7 mouse cellular contexts compared by ENCODE assay signal in the genomic region with DNA sequence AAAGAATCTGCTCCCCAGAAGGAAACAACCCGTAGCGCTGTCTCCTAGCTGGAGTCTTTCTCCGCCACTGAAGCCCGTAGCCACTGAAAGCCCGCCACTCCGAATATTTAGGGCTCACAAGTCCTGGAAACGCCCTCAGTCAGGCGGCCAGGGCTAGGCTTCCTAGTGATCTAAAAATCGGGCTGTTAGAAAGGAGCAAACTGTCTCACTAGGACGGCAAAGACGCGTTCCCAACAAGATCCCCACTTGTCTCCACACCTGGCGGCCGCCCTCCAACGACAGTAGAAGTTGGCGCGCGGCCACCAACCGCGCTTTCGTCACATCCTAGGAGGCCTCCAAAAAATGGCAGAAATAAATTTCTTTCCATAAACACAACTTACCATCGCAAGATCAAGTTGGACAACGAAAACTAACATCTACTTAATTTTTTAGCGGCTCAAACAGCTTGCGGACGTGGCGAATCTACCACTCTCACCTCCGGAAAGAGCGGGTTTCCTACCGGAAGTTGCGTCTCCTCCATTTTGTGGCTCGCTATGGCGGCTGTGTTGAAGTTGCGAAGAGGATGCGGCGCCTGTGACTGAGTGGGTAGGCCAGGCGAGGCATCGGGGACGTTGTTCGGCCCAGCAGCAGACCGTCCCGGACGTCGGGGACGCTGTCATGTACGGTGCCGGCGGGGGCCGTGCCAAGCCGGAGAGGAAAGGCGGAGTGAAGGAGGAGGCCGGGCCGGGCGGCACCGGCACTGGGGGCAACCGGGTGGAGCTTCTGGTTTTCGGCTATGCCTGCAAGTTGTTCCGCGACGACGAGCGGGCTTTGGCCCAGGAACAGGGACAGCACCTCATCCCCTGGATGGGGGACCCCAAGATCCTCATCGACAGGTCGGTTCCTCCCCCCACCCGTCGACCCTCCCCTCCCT. TPM values are rescaled to one million over a fixed set of nuclear protein-coding genes. Genes with fewer than 3 reads are reported as not detected.
DNase-seq lines count a peak whose midpoint lies in the region; ATAC-seq and TF ChIP-seq lines count a peak whose summit lies in the region.

A gene (plus strand): TSS at position 500 of the 913 bp plus-strand sequence.

- TF ChIP-seq CTCF in heart, adult 2 months (IDR thresholded peaks at IDR 0.05): peak; percentile 35

- peak; percentile 23; the same call in 1 of the 2 replicates for TF ChIP-seq EP300 in heart, adult 2 months (IDR thresholded peaks at IDR 0.05; ENCODE audit: insufficient read depth, low read depth, low read length)

- H3K4me2 ChIP-seq in embryonic facial prominence, embryonic 12.5 days (replicated peaks): peak within 1 kb of the TSS; percentile 93
- peak within 1 kb of the TSS; percentile 98 for H3K4me2 ChIP-seq in limb, embryonic 13.5 days (replicated peaks)
- peak within 1 kb of the TSS; percentile 96 for H3K4me2 ChIP-seq in midbrain, embryonic 16.5 days (ENCODE audit: low read length)

- H3K36me3 ChIP-seq in embryonic facial prominence, embryonic 12.5 days: peaks cover 19% of the 10 kb centered on the region
- H3K36me3 ChIP-seq in heart, adult 2 months (ENCODE audit: control insufficient read depth, insufficient read depth, low read length): peaks cover 5% of the 10 kb centered on the region
- peaks cover 20% of the 10 kb centered on the region for H3K36me3 ChIP-seq in limb, embryonic 13.5 days
- H3K36me3 ChIP-seq in midbrain, embryonic 16.5 days (ENCODE audit: control insufficient read depth, insufficient read depth, low read length): no peaks in the 10 kb centered on the region

- peaks cover 11% of the 10 kb centered on the region for H3K4me1 ChIP-seq in embryonic facial prominence, embryonic 12.5 days
- H3K4me1 ChIP-seq in heart, adult 2 months (ENCODE audit: control insufficient read depth, insufficient read depth, low read length): peaks cover 4% of the 10 kb centered on the region
- peaks cover 19% of the 10 kb centered on the region for H3K4me1 ChIP-seq in limb, embryonic 13.5 days
- H3K4me1 ChIP-seq in midbrain, embryonic 16.5 days (ENCODE audit: control insufficient read depth, insufficient read depth, low read length): peaks cover 21% of the 10 kb centered on the region

- under 1% methylated on average over 64 of the region's 66 CpGs for WGBS in embryonic facial prominence, embryonic 12.5 days
- under 1% methylated on average over 66 of the region's 66 CpGs for WGBS in heart, adult 2 months
- WGBS in limb, embryonic 13.5 days: under 1% methylated on average over 64 of the region's 66 CpGs
- WGBS in midbrain, embryonic 16.5 days: under 1% methylated on average over 66 of the region's 66 CpGs

- H3K27ac ChIP-seq in embryonic facial prominence, embryonic 12.5 days: peak within 1 kb of the TSS; percentile 85
- peak within 1 kb of the TSS; percentile 99 for H3K27ac ChIP-seq in heart, adult 2 months
- H3K27ac ChIP-seq in limb, embryonic 13.5 days: peak within 1 kb of the TSS; percentile 80
- H3K27ac ChIP-seq in midbrain, embryonic 16.5 days (ENCODE audit: low read length): peak within 1 kb of the TSS; percentile 91

- H3K9ac ChIP-seq in embryonic facial prominence, embryonic 12.5 days: peak within 1 kb of the TSS; percentile 99
- H3K9ac ChIP-seq in heart, adult 2 months (ENCODE audit: low read depth, low read length): peak within 1 kb of the TSS; percentile 92
- peak within 1 kb of the TSS; percentile 93 for H3K9ac ChIP-seq in limb, embryonic 13.5 days
- peak within 1 kb of the TSS; percentile 96 for H3K9ac ChIP-seq in midbrain, embryonic 16.5 days (ENCODE audit: low read depth, low read length)

- peak within 1 kb of the TSS; percentile 97 for H3K4me3 ChIP-seq in embryonic facial prominence, embryonic 12.5 days
- peak within 1 kb of the TSS; percentile 89 for H3K4me3 ChIP-seq in heart, adult 2 months
- H3K4me3 ChIP-seq in limb, embryonic 13.5 days: peak within 1 kb of the TSS; percentile 100
- H3K4me3 ChIP-seq in midbrain, embryonic 16.5 days (ENCODE audit: low read depth, low read length): peak within 1 kb of the TSS; percentile 99

- ATAC-seq in embryonic facial prominence, embryonic 12.5 days (ENCODE audit: insufficient number of reproducible peaks, insufficient read depth, low FRiP score, low TSS enrichment): no peak
- ATAC-seq in limb, embryonic 13.5 days (ENCODE audit: low FRiP score, low read depth): peak; percentile 77
- peak; percentile 76 for ATAC-seq in midbrain, embryonic 16.5 days

- DNase-seq in adrenal gland, postnatal 25 days: peak; percentile 71
- peak; percentile 88 for DNase-seq in heart, adult 2 months
- peak; percentile 74 to 86 for DNase-seq in kidney, adult 8-10 months
- peak; percentile 84 to 91 for DNase-seq in spleen, postnatal 10 days (ENCODE audit: low spot score in 2 of 2)

- intact Hi-C loops in heart, adult 2 months (cut with DNase I): loop anchor here (2.0 to 10.0 kb wide), 2 partner anchors 86 to 224 kb away; a partner anchor contains a TSS

- peak; percentile 80 for TF ChIP-seq POLR2A in heart, adult 2 months (IDR thresholded peaks at IDR 0.05; ENCODE audit: insufficient read depth, low read depth, low read length)

- peaks cover 5% of the 10 kb centered on the region for H3K79me2 ChIP-seq in heart, adult 2 months (replicated peaks; ENCODE audit: control insufficient read depth, insufficient read depth, low read length)

- H3K27me3 ChIP-seq in embryonic facial prominence, embryonic 12.5 days: no peaks in the 10 kb centered on the region
- H3K27me3 ChIP-seq in heart, adult 2 months (ENCODE audit: control insufficient read depth, insufficient read depth, low read length): no peaks in the 10 kb centered on the region
- H3K27me3 ChIP-seq in limb, embryonic 13.5 days: no peaks in the 10 kb centered on the region
- H3K27me3 ChIP-seq in midbrain, embryonic 16.5 days (ENCODE audit: control insufficient read depth, insufficient read depth, low read depth, low read length): no peaks in the 10 kb centered on the region; the same call in 1 of the 2 replicates

- no peaks in the 10 kb centered on the region for H3K9me3 ChIP-seq in embryonic facial prominence, embryonic 12.5 days
- H3K9me3 ChIP-seq in limb, embryonic 13.5 days: no peaks in the 10 kb centered on the region
- H3K9me3 ChIP-seq in midbrain, embryonic 16.5 days (replicated peaks; ENCODE audit: control insufficient read depth, low read length, poor library complexity, severe bottlenecking): no peaks in the 10 kb centered on the region

RNA-seq across cellular contexts. Expression of the gene that starts here (rescaled TPM):
- 68.9 and 74.1 TPM in 2 replicates for total RNA-seq in adrenal gland, postnatal 25 days (2021)
- 68.1 and 73.8 TPM in 2 replicates for polyA plus RNA-seq in embryonic facial prominence, embryonic 12.5 days (2016; fragmentation: Nextera tagmentation; extraction: Ambion mirVana)
- 10 to 100 TPM; 24.1 to 25.9 TPM for total RNA-seq in heart, adult 2 months (2021)
- 33.1 and 43.2 TPM in 2 replicates for polyA plus RNA-seq in heart, adult 2 months (2012; rRNA removed)
- polyA plus RNA-seq in limb, embryonic 13.5 days (2015; fragmentation: Nextera tagmentation; extraction: Ambion mirVana): 56.2 and 59.9 TPM in 2 replicates
- 49.6 and 53.6 TPM in 2 replicates for polyA plus RNA-seq in midbrain, embryonic 16.5 days (2015; fragmentation: Nextera tagmentation; extraction: Ambion mirVana)
